Comparison of ENCODE assay signal across 9 mouse cellular contexts in genomic region chr3:32317165-32317900, GRCm38 (mm10). TPM values are rescaled to one million over a fixed set of nuclear protein-coding genes. Genes with fewer than 3 reads are reported as not detected.
DNase-seq lines count a peak whose midpoint lies in the region; ATAC-seq lines count a peak whose summit lies in the region.
"Had no signal": no experiment of that assay in that cellular context is flagged by ENCODE, and none has a peak within 500 bp of the region (broad histone marks: within the 10 kb centered on the region; RNA-seq: fewer than 3 reads in every experiment).

No protein-coding gene starts in this region.

- no peak overlapping the region for H3K4me2 ChIP-seq in embryonic facial prominence, embryonic 11.5 days (ENCODE audit: low read depth, low read length)
- H3K4me2 ChIP-seq in hindbrain, embryonic 16.5 days (ENCODE audit: low read length) = peak overlapping the region; percentile 11; the same call in 1 of the 2 replicates
- no peak overlapping the region for H3K4me2 ChIP-seq in midbrain, embryonic 12.5 days (replicated peaks)

- no peaks in the 10 kb centered on the region for H3K36me3 ChIP-seq in embryonic facial prominence, embryonic 11.5 days (replicated peaks; ENCODE audit: control insufficient read depth, insufficient read depth, low read depth, low read length)
- no peaks in the 10 kb centered on the region for H3K36me3 ChIP-seq in hindbrain, embryonic 16.5 days (ENCODE audit: control insufficient read depth, insufficient read depth, low read length)
- no peaks in the 10 kb centered on the region for H3K36me3 ChIP-seq in midbrain, embryonic 12.5 days
- H3K36me3 ChIP-seq: G1E had no signal

- intact Hi-C loops in gastrocnemius, postnatal 36 days (cut with DNase I) = no loop called here

- peak; percentile 67; the same call in 1 of the 2 replicates for ATAC-seq in embryonic facial prominence, embryonic 11.5 days (replicated peaks; ENCODE audit: insufficient number of reproducible peaks, low FRiP score, low TSS enrichment, low read depth)
- peak; percentile 91 for ATAC-seq in hindbrain, embryonic 16.5 days
- peak; percentile 65; the same call in 1 of the 2 replicates for ATAC-seq in midbrain, embryonic 12.5 days (ENCODE audit: low FRiP score, low read depth)

- H3K9ac ChIP-seq in embryonic facial prominence, embryonic 11.5 days (replicated peaks; ENCODE audit: low read length) = no peak overlapping the region
- H3K9ac ChIP-seq in hindbrain, embryonic 16.5 days (ENCODE audit: low read depth, low read length) = no peak overlapping the region; the same call in 1 of the 2 replicates
- no peak overlapping the region for H3K9ac ChIP-seq in midbrain, embryonic 12.5 days (replicated peaks)

- DNase-seq in gastrocnemius, postnatal 10 days = peak; percentile 20
- no peak for DNase-seq in gastrocnemius, postnatal 36 days
- peak; percentile 66 for DNase-seq in R1 (ENCODE audit: low read depth, low spot score)
- DNase-seq in embryonic facial prominence, embryonic 11.5 days (ENCODE audit: low spot score) = peak; percentile 65
- DNase-seq in layer of hippocampus, postnatal 25 days (ENCODE audit: extremely low spot score in 1 of 2, low spot score in 1 of 2) = peak; percentile 21 to 60
- DNase-seq in thymus, postnatal 0 days (ENCODE audit: low spot score) = peak; percentile 16

- no peaks in the 10 kb centered on the region for H3K4me1 ChIP-seq in embryonic facial prominence, embryonic 11.5 days (ENCODE audit: control insufficient read depth, insufficient read depth, low read length)
- no peaks in the 10 kb centered on the region for H3K4me1 ChIP-seq in hindbrain, embryonic 16.5 days (ENCODE audit: control insufficient read depth, insufficient read depth, low read depth, low read length)
- no peaks in the 10 kb centered on the region for H3K4me1 ChIP-seq in midbrain, embryonic 12.5 days

- 25% methylated on average over 12 of the region's 12 CpGs for WGBS in embryonic facial prominence, embryonic 11.5 days
- WGBS in hindbrain, embryonic 16.5 days = 26% methylated on average over 12 of the region's 12 CpGs
- WGBS in midbrain, embryonic 12.5 days = 23% methylated on average over 12 of the region's 12 CpGs

- no peak overlapping the region for H3K4me3 ChIP-seq in embryonic facial prominence, embryonic 11.5 days (ENCODE audit: low read depth, low read length)
- H3K4me3 ChIP-seq in hindbrain, embryonic 16.5 days (ENCODE audit: low read length) = no peak overlapping the region
- H3K4me3 ChIP-seq in midbrain, embryonic 12.5 days = no peak overlapping the region

- H3K9me3 ChIP-seq in embryonic facial prominence, embryonic 11.5 days (replicated peaks; ENCODE audit: control insufficient read depth, low read length) = no peaks in the 10 kb centered on the region
- H3K9me3 ChIP-seq in hindbrain, embryonic 16.5 days (ENCODE audit: control insufficient read depth, low read length) = no peaks in the 10 kb centered on the region
- no peaks in the 10 kb centered on the region for H3K9me3 ChIP-seq in midbrain, embryonic 12.5 days
- H3K9me3 ChIP-seq: G1E had no signal

- no peak overlapping the region for H3K27ac ChIP-seq in embryonic facial prominence, embryonic 11.5 days (replicated peaks; ENCODE audit: low read depth, low read length)
- no peak overlapping the region for H3K27ac ChIP-seq in hindbrain, embryonic 16.5 days (ENCODE audit: low read depth, low read length)
- H3K27ac ChIP-seq in midbrain, embryonic 12.5 days (replicated peaks) = no peak overlapping the region

- H3K27me3 ChIP-seq in embryonic facial prominence, embryonic 11.5 days (ENCODE audit: control insufficient read depth, insufficient read depth, low read length) = no peaks in the 10 kb centered on the region
- H3K27me3 ChIP-seq in hindbrain, embryonic 16.5 days (replicated peaks; ENCODE audit: control insufficient read depth, insufficient read depth, low read length) = no peaks in the 10 kb centered on the region
- H3K27me3 ChIP-seq in midbrain, embryonic 12.5 days = no peaks in the 10 kb centered on the region; the same call in 1 of the 2 replicates

RNA-seq across cellular contexts. Expression of gene Zmat3, which starts 48.5 kb away (rescaled TPM):
- total RNA-seq in gastrocnemius, postnatal 10 days (2021) = 10 to 100 TPM; 11.2 to 13.2 TPM
- 1 to 10 TPM; 6.4 to 7.1 TPM for total RNA-seq in gastrocnemius, postnatal 36 days (2021)
- 6.8 and 8.2 TPM in 2 replicates for polyA plus RNA-seq in embryonic facial prominence, embryonic 11.5 days (2014; fragmentation: Nextera tagmentation; extraction: Ambion mirVana)
- polyA plus RNA-seq in hindbrain, embryonic 16.5 days (2015; fragmentation: Nextera tagmentation; extraction: Ambion mirVana) = 7.5 and 7.6 TPM in 2 replicates
- 10 to 100 TPM; 66.4 to 74.3 TPM for total RNA-seq in layer of hippocampus, postnatal 25 days (2021)
- polyA plus RNA-seq in midbrain, embryonic 12.5 days (2016; fragmentation: Nextera tagmentation; extraction: Ambion mirVana) = 10.1 and 10.4 TPM in 2 replicates
- 2.5 and 2.8 TPM in 2 replicates for polyA plus RNA-seq in thymus, postnatal 0 days (2015; fragmentation: Nextera tagmentation; extraction: Ambion mirVana)

Comparison
In these comparisons a context has a peak if more than half of its experiments do, and no peak if none do; other contexts are left out.
1. DNase-seq: peak in gastrocnemius, postnatal 10 days (single experiment), R1 (single experiment), embryonic facial prominence, embryonic 11.5 days (single experiment), layer of hippocampus, postnatal 25 days (2 of 2) and thymus, postnatal 0 days (single experiment); none in gastrocnemius, postnatal 36 days (0 of 2).
2. Peak in every context shown above with its lines, with median percentiles within 50 percentile points of each other: ATAC-seq.